Mouse (Mus musculus) liver, adult 2 months (tissue): ENCODE results near the gene Slc7a11.

ENCODE experiments used
- CTCF ChIP-seq: fragments of 200-500 bp; IDR thresholded peaks from 2 replicates; pipeline ENCODE4 v1.5.1; 2011; ENCODE audit warnings: low read depth, low read length, control low read depth
- POLR2A ChIP-seq: fragments of 200-500 bp; IDR thresholded peaks from 2 replicates; pipeline ENCODE4 v1.6.1; 2011; ENCODE audit warnings: low read length, control low read depth; ENCODE audit not compliant: insufficient read depth; ENCODE audit errors: extremely low read depth

DNA sequence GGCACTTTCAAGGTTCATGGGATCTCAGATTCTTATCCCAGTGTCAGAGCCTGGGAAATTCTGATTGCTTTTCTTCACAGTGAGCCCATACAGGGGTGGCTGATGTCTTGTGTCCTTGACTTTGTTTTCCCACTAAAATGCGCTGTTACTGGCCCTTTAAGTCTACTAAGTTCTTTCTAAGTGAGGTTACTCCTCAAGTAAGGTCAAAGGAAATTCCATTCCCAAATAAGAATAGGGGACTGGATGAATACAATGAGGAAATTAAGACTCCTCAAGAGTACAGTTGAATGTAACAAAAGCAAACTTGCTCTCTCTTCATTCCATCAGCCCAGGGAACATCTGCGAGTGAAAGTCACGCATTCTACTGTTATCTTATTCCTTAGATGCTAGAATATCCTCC lies 24.3 kb downstream of the Slc7a11 start:
- TF ChIP-seq CTCF (no peak), POLR2A (no peak)
